Mouse (Mus musculus): ENCODE data around the gene Ggact.
A peak's percentile ranks its signal among the peaks of the same experiment; 100 is the strongest.

The Ggact gene

DNA sequence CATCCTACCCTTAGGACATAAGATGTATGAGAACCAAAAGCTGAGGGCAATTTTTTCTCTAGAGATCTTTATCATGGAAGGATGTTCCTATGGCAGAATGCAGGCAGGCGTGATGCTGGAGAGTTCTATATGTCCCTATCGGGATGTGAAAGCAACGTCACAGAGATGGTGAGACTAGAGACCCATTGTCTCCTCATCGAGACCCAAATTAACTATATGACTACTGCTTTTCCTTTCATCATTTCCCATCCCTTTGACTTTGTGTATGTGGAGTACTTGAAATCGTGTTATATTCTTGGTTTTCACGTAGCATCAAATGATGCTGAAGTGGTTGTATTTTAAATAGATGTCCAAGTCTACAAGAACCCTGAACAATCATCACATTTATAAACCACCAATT is at the start of gene Ggact:
TSS of gene Ggact (minus strand) at position 101 of the 400 bp plus-strand sequence.
- DNase-seq, result no peak

GRCm38 (mm10) chr14:122957941-122958340 is 44.4 kb upstream of the Ggact start:
- DNase-seq, result peak; percentile 94

DNA sequence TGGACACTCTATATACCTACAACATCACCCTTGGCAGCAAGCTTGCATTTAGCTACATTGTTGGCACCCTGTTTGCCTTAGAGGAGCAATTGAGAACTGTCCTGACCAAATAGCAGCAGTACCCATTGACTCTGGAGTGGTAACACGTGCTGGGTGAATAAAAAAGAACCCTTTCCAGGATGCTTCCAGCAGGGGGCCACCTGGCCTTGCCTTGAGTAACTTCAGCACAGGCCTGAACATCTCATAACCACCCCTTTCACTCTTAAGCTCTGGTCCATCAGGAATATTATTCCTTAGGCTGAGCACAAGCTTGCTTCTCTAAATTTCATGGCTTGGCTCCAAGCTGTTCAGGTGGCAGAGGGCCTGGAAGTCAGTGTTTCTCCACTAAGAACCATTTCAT is 39.8 kb upstream of the Ggact start:
- DNase-seq, result peak; percentile 44

DNA sequence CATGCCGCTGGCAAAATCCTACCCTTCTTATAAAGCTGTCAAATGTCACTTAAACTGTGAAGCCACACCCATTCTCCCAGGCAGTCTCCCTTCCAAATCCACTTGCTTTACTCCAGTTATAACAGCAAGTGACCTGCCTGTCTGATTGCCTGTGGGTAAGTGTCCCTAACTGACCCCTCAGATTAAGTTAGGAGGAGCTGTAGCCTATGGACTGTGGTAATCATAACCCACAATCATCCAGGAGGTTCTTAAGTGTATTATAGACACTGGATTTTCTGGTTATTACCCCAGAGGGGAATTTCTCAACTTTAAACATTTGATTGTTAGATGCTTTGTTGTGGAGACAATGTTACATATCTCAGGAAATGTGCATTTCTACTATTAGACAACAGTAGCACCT is 39.0 kb upstream of the Ggact start:
- no peak for DNase-seq

GRCm38 (mm10) chr14:122951676-122952445 is 38.3 kb upstream of the Ggact start:
- no peak for DNase-seq

- no peak for DNase-seq
Observed at GRCm38 (mm10) chr14:122950915-122951314, 37.4 kb upstream of the Ggact start.

- no peak for DNase-seq
Observed at GRCm38 (mm10) chr14:122943475-122943853, 29.9 kb upstream of the Ggact start.

- DNase-seq, result peak; percentile 4
Observed at GRCm38 (mm10) chr14:122942757-122943474, 29.4 kb upstream of the Ggact start.

DNA sequence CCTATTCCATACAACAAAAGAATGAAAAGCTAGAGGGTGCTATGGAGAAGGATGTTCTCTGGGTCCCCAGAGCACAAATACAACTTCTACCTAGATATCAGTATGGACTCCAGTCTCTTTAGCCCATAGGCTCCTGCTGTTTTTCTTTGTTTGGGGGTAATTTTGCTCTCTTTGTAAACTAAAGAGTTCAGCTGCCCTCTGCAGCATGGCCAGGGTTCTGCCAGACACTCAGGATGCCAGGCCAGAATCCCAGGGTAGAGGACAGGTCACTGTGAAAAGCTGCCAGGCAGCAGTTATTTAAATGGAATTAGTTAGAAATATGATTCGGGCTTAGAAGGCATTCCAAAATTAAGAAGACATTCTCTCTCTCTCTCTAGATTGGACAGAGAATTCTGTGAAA is 22.9 kb upstream of the Ggact start:
- no peak for DNase-seq

DNA sequence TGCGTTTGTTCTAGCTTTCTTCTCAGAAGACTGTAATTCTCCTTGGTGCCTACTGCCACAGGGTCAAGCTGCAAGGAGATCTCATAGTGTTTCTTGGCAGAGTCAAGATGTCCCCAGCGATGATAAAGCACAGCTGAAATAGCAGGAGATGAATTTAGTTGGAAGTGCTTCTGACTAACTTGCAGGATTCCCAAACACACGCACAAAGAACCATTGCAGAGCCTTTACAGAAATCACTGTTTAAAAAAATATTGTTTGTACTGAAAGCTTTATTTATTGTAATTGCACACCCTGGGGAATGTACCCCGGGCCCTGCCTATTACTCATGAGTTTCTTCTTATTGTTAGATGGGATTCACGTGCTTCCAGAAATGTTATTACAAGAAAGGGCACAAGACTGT is 6.5 kb upstream of the Ggact start:
- no peak for DNase-seq

GRCm38 (mm10) chr14:122917676-122918075 is 4.1 kb upstream of the Ggact start:
- DNase-seq, result no peak

GRCm38 (mm10) chr14:122912812-122913498 is 602 bp downstream of the Ggact start:
- peak; percentile 35 for DNase-seq

- no peak for DNase-seq
Observed at GRCm38 (mm10) chr14:122912137-122912536, 1.4 kb downstream of the Ggact start.

DNA sequence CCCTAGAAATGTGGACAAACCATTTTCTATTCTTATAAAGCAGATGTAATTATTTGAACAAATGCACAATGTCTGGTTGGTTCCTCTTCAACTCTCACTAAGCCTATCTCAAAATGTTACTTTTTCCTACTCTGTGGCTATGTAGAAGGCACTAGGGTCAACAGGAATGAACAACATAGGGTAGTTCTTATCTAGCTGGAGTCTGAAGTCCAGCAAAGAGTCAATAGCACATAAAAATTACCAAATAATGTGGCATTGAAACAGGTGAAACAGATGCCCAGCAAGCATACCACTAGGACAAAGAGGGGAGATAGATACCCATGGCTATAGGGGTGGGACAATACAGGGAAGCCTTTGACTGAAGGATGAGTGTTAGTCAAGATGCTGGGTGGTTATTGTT is 2.3 kb downstream of the Ggact start:
- DNase-seq, result no peak

- DNase-seq, result no peak
Observed at GRCm38 (mm10) chr14:122909368-122910091, 4.0 kb downstream of the Ggact start.

GRCm38 (mm10) chr14:122908075-122908474 is 5.5 kb downstream of the Ggact start:
- DNase-seq, result no peak

- no peak for DNase-seq
Observed at GRCm38 (mm10) chr14:122905007-122905406, 8.6 kb downstream of the Ggact start.

DNA sequence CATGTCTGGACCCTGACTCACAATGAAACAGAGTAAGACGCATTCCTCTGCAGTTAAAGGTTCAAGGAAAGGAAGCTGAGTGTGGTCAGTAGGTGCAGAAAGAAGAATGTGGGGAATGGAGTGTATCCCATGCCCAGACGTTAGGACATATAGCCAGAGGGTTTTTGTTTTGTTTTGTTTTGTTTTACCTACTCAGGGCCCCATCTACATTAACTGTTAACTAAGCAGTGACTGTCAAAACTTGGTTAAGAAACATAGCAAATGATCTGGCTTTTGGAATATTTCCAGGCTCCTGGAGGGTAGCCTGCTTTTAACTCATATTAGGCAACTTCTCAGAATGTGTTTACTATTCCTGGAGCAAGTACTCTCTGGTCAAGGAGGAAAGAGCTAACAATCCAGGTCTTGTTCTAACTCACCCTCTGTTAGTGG is 9.6 kb downstream of the Ggact start:
- no peak for DNase-seq

DNA sequence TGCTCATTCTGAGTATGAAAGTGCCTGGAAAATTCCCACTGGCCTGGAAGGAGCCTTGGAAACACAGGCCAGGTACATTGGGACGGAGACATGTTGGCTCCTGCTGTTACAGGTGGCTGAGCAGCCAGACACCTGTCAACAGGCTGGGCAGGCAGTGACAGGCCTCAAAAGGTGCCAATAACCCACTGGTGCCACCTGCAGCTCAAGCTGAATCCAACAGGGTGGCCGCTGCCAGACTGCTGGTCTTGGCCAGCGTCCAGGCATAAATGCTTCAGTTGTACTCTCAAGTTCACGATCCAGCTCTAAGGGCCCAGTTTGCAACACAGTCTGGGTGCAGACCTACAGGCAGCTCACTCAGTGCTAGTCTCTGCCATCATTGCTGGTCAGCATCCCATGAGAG is 10.7 kb downstream of the Ggact start:
- DNase-seq, result peak; percentile 55

DNA sequence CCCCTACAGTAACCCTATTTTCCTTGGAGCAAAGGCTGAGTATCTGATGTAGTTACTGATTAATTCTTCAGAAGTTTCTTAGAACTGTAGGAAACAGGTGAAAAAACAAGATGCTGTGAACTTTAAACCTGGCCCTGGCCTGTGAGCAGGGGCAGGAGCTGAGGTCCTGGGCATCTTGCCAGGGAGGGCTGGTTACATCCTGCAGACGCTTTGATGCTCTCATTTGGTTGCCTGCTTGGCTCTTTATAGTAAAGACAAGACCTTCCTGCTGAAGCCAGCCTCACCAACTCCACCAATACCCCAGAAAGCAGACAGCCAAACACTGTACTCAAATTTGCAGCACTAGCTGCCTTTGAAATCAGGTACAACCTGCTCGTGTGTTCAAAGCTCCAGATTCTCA is 11.4 kb downstream of the Ggact start:
- DNase-seq, result no peak

GRCm38 (mm10) chr14:122901715-122902114 is 11.8 kb downstream of the Ggact start:
- DNase-seq, result no peak

DNA sequence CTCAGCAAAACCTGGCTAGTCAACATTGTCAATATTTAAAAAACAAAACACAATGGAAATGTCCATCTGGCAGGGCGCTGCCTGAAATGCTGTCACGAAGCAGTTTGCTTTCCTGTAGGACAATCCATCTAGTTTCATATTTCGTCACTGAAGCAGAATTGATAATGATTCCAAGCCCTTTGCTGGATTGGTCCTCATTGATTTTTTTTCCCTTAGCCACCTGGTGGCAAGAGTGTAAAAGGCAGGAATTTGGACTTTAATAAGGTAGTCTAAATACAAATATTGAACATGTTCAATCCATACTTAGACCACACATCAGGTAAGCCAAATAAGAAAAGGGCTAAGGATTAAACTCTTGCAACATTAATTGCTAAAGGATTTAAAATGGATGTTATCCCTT is 12.4 kb downstream of the Ggact start:
- DNase-seq, result no peak

- DNase-seq, result no peak
Observed at GRCm38 (mm10) chr14:122900679-122901078, 12.9 kb downstream of the Ggact start.
